Mouse (Mus musculus) spleen, postnatal 10 days (tissue): ENCODE results near the gene Fam219b.
A peak's percentile ranks its signal among the peaks of the same experiment; 100 is the strongest.

ENCODE experiments used
- DNase-seq, 2 experiments: peaks; one replicate each; pipeline ENCODE4 v3.0.0; 2021 to 2022; ENCODE audit warnings: low spot score in 2 of 2

Gene Fam219b

GRCm38 (mm10) chr9:57562896-57563372 is 25.6 kb downstream of the Fam219b start:
- no peak for DNase-seq

GRCm38 (mm10) chr9:57564609-57565008 is 27.3 kb downstream of the Fam219b start:
- no peak for DNase-seq

- DNase-seq: no peak
Observed at GRCm38 (mm10) chr9:57565741-57566221, 28.5 kb downstream of the Fam219b start.

GRCm38 (mm10) chr9:57566846-57567245 is 29.5 kb downstream of the Fam219b start:
- DNase-seq: no peak

GRCm38 (mm10) chr9:57568500-57568899 is 31.2 kb downstream of the Fam219b start:
- DNase-seq: no peak

DNA sequence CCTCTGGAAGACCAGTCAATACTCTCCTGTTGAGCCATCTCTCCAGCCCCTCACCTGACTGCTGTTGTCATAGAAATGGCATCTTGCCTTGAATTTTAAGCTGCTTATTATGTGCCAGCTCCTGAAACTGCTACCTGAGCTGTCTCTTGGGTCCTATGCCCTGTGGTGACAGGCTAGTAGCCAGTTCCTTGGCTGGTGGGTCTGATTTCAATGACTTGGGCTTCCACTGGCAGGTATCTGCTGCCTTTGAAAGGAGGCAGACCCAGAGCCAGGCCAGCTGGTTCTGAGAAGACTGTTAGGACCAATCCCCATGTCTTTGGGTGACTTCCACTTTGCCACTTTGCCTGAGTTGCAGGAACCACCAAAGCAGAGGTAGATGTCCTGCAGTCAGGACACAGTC is 37.1 kb downstream of the Fam219b start:
- no peak for DNase-seq

DNA sequence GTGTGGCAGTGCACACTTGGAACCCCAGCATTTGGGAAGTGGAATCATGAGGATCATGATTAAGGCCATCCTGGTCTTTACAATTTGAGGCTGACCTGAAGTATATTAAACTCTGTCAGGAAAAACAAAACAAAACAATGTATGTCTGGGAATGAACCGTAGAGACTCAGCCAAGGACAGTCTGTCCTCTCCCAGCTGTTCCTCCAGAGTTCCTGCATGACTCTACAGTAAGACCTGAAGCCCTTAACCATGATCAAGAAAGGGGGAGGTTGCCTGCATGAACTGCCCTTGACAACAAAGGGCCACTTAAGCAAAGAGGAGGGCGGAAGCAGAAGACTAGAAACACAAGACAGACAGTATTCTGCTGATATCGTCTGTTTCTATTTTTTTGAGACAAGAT is 38.2 kb downstream of the Fam219b start:
- no peak for DNase-seq

DNA sequence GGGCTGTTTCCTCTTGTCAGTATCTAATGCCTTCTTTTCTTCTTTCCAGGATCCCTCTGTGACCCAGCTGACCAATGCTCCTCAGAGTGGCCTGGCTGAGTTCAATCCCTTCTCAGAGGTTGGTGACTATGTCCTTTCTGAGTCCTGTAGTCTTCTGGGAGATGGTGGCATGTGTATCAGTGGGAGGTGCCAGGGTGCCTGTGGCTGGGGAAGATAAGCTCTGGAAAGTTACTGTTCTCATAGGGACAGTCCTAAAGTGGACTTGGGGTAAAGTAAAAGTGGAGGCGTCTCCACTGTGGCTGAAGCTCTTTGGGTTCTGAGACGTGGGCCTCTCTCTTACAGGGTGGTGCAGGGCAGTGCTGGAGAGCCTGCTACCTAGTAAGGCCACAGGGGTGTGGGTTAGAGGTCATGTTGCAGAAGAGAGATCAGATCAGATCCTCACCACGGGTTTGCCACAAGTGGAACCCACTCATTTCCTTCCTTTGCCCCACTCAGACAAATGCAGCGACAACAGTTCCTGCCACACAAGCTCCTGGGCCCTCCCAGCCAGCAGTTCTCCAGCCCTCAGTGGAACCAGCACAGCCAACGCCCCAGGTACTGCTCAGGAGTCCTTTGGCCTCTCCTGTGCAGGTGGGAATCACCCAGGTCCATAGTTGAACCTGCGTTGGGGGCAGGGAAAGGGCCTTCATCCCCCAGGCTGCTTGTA is 40.0 kb downstream of the Fam219b start:
- DNase-seq: no peak

- no peak for DNase-seq
Observed at GRCm38 (mm10) chr9:57584991-57585390, 47.7 kb downstream of the Fam219b start.

DNA sequence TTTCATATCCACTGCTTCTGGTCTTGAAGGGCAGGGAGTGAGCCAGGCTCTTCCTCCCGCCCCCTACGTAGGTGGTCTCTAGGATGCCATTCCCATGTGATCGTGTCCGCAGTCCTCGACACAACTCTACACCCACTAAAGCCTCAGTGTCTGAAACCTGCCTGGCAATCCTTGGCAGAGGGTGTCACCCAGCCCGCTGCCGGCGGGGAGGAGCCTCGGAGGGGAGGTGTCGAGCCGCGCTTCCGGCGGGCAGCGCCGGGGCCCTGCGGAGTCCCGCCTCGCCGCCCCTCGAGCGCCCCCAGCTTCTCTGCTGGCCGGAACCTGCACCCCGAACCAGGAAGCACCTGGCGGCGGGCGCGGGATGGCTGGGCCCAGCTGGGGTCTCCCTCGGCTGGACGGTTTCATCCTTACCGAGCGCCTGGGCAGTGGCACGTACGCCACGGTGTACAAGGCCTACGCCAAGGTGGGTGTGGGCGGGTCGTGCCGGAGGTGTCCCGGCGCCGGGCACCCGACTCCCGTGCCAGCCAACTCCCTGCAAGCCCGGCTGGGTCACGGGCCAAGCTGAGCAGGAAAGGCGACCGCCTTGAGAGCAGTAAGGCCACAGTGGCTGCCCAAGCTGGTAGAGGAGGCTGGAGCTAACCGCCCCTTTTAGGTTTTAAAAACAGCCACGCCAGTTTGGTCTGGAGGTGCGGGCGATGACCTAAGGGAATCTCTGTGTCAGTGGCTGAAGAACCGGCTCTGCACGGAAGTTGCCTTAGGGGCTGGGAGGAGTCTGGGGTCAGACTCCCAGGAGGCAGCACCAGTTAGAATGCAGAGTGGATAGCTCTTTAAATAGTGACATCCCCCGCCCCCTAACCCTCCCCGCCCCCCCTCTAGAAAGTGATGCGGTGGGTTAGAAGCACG is 52.1 kb downstream of the Fam219b start, which contains the start of gene Ulk3:
Gene Ulk3 (plus strand): TSS at position 229 of the 903 bp plus-strand sequence.
- DNase-seq: peak; percentile 71 to 87

DNA sequence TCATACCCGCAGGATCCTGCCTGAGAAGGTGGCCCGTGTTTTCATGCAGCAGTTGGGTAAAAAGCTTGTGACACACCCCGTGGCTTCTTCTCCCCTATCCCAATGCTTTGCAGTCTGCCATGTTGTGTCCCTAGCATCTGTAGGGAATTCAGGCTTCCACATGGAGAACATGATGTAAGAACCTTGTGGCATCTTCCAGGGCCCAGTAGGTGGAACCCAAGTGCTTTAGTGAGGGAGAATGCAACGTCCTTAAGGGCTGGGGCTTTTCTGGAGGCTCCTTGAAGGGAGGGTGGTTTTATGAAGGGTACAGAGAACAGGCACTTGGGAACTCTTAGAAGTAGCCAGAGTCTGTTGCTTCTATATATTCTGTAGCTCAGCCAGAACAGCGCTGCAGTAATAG is 53.4 kb downstream of the Fam219b start:
- no peak for DNase-seq
